Mouse (Mus musculus) hematopoietic stem cell, adult 5-6 weeks (primary cell): ENCODE measurements around the gene Lysmd4. TPM values are rescaled to one million over a fixed set of nuclear protein-coding genes. Genes with fewer than 3 reads are reported as not detected.

Source experiments
- ATAC-seq, 2 experiments: fragments of 125-278 bp in 1 of 2; replicated peaks in 1 of 2; 2 replicates each; pipeline ENCODE4 v1.8.0; 2016 to 2017; ENCODE audit warnings: inconsistent platforms in 2 of 2, mild to moderate bottlenecking in 2 of 2, moderate number of reproducible peaks in 2 of 2, low read depth in 1 of 2, moderate TSS enrichment in 1 of 2; ENCODE audit not compliant: low FRiP score in 2 of 2, poor library complexity in 2 of 2, severe bottlenecking in 2 of 2, insufficient read depth in 1 of 2, low TSS enrichment in 1 of 2
- total RNA-seq: library from RNA; stranded (forward); fragments of 172-1452, 232-1000 nt; gene quantifications from 2 replicates; pipeline ENCODE4 v1.2.3, GENCODE M21; 2017

Lysmd4 gene
- total RNA-seq: 5.0 and 6.6 TPM in 2 replicates

DNA sequence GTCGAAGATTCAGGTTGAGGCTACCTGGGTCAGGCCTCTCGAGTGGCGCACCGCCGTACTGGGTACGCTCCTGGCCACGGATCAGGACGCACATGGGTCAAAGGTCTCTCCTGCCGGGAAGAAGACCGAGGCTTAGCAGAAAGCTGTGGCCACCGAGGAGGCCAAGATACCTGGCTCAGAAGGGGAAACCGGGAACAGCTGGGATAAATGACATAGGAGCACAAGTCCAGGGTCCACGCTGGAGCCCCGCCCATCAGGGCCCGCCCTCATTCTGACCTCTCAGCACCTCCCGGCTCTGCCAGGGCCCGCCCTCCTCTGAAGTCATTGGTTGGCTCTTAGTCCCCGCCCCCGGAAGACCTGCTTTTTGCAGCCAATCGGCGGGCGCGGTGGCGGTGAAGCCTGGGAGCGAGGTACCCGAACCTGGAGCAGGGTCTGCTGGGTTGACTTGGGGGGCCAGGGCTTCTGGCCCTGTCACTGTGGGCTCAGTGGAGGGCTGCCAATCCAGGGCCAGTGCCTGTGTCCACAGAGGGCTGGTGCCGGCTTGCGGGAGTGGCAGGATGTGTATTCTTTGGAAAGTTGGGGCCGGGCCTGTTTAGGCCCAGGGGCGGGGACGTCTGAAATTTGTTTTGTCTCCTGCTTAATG is at the start of gene Lysmd4:
Gene Lysmd4, plus strand, starts transcription at position 325 of the 643 bp plus-strand sequence.
- ATAC-seq: peak; percentile 94 to 97

DNA sequence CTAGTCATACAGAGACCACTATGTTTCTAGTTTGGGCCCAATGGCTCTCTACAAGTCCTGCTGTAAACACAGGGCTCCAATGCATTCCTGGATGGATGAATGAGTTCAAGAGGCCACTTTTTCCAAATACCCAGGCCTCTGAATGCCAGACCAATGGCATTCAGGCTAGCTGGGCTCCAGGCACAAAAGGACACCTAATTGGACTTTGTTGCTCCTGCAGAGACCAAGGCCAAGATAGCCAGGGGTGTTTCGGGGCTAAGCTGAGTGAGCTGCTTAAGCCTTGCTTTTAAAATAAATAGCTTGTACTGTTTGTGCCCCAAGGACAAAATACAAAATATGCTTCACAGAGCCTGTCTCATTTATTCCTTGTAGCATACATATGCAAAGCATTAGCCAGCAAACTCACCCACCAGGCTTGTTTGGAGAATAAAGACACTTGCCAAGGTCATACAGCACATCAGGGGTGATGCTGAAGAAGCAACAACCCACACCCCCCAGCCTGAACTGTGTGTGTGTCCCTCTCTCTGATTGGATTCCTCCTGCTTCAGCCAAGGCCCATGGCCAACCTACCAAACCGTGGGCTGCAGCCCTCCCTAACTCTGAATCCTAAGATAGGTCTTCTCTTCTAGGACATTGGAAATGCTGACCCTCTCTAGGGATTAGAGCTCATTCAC is 48.7 kb upstream of the Lysmd4 start:
- ATAC-seq: no peak

DNA sequence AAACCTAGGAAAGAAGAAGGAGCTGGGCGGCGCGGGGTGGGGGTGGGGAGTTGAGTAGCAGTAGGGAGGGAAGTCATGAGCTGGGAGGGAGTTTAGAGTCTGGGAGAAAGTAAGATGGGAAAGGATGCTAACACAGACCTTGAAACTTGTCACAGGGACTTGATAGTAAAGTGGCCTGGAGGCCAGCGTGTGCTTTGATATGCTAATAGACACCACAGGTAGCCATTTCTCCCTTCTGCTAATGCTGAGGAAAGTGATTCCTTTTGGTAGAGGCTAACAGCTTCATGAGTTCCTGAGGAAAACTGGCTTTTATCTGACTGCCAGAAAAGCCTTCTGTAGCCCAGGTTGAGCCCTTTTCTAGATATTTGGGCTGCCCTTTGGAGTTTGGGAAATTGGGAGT is 38.6 kb upstream of the Lysmd4 start:
- ATAC-seq: no peak

DNA sequence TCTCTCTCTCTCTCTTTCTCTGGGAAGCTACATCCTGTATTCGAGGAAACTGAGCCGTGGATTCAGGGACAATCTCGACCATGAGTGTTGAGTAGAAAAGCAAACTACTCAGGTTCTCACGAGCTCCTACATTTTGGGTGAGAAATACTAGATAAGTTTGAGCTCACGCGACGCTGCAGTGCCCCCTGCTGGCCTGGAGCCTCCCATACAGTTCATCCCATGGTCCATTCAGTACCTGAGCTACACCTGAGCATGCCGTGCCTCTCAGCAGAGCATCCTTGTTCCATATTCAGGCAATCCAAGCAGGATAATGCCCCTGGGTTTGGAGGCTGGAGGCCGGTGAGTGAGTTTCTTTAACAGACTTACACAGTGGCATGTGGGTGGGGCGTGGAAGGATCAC is 22.9 kb upstream of the Lysmd4 start:
- ATAC-seq: peak; percentile 85 to 87

DNA sequence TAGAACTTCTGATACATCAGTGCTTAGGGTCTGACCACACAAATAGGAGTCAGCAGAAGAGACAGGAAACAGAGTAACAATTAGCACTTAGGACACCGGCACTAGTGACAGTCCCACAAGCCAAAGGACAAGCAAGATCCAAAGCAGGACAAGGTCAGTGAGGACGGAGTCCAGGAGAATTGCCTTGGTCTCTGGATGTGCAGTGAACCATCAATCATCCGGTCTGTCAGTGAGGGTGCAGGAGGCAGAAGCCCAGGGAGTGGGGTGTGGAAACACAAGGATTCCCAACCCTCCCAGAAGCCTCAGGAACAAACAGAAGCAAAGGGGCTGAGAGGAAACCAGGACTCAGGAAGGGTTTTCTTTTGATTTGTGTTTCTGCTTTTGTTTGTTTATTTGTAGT is 18.7 kb upstream of the Lysmd4 start:
- no peak for ATAC-seq

DNA sequence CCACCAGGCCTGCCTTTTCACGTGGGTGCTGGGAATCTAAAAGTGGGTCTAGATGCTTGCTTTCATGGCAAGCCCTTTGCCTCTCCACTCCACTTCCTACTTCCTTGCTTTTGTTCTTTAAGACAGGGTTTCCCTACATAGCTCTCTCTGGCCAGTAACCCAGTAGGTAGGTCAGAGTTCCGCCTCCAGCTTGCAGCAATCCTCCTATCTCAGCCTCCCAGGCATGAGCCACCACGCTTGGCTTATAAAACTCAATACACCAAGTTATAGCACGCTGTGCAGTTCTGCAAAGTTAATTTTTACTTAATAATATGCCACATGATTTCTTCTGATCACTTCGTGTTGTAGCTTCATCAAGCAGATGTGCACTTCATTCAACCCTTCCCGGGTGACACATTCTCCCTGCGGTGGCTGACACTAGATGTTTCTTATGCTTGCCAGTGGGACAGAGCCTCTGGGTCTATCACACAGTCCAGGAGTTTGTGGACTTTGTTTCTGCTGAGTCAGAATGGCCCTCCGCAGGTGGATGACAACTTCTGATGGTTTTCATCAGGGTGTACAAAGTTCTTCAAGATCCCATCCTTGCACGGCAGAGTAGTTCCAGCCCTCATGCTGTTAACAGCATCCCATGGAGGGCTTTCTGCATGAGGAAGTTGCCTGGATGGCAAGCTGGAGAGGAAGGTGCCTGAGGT is 16.5 kb upstream of the Lysmd4 start:
- no peak for ATAC-seq

DNA sequence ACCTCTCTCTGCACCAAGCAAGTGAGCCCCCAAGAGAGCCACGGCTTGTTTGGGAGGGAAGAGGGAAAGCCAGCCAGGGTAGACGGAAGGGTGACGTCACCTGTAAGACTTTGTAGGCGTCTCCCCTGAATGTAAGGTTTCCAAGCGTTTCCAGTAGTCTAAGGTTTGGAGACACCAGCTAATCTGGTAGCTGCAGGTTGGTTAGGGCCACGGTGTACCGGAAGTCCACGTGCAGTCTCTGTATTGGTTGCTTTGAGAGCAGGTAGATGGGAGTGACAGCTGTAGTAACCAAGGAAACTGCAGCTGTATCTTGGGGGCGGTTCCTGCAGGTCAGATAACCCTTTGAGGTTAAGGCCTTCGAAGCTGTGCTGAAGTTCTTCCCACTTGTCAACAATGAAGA is 15.8 kb upstream of the Lysmd4 start:
- ATAC-seq: no peak

DNA sequence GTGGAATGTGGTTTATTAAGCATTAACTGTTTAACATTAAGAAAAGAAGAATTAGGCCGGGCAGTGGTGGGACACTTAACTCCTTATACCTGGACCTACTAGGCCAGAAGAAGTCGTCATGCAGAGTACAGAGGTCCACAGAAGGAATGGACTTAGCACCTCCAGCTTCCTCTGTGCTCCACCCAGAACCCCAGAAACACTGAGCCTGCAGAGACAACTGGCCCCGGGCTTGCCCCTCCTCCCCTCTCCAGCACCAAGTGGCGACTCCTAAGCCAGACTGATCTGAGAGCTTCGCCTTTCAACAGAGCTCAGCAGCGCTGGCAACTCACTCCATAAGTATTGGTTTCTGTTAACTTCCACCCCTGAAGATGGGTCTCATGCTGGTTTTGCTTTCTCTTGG is 14.6 kb upstream of the Lysmd4 start:
- no peak for ATAC-seq

DNA sequence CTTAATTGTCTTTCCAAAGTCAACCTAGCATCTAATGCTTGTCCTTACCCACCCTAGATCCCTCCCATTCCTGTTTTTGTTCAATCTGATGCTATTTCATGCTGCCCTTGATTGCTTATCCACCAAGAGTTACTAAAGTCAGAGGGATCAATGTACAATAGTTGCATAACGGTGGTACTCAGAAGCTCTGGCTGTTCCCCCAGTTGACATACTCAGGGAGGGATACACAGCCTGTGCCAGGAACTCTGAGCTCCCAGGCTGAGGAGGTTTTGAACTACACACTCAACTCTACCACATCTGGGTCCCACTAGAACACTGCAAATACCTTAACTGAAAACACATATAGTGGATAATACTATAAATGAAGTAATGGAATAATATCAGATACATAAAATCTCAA is 14.0 kb upstream of the Lysmd4 start:
- ATAC-seq: no peak

DNA sequence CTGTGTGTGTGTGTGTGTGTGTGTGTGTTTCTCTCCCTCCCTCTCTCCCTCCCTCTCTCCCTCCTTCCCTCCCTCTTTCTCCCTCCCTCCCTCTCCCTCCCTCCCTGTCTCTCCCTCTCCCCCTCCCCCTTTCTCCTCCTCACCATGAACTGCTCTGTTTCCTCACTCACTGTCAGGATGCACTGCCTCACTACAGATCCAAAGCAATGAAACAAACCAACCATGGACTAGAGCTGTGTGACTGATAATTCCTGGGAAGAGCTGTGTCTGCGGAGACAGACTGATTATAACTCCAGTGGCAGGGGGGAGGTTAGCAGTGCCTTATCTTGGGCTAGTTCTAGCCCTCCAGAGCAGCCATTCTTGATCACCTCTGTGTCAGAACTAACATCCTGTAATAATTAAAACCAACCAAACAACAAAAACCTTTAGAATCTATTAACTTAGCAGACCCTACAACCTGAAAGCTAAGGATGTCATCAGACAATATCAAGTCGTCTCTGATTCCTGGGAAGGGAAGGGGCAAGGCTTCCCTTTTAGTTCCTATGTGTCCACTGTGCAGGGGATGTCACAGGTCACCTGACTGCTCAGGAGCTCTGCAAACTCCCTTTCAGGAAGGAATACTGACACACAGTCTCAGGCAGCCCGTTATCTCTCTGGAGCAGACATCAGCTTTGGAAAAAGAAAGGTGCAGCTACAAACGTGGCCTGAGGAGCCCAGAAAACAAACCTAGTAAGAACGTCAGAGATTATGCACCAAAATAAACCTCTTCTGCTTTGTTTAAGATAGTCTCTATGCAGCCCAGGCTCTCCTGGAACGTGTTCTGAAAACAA is 12.1 kb upstream of the Lysmd4 start:
- ATAC-seq: no peak; a peak in 1 of 4 replicates

DNA sequence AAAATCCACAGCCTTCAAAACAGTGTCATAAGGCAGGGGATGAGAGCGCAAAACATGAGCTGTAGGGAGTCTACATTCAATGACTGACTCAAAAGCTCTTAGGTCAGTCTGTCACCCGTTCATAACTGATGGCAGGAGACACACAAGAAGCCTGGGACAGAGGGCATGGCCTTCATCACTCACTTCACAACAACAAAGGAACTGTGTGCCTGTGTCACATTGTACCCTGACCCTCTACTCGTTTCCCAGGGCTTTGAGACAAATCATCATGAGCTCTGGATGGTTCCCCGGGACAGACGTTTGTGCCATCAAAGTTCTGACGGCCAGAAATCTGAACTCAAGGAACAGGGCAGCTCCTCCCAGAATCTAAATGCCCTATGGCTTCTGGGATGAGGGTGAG is 11.0 kb upstream of the Lysmd4 start:
- no peak for ATAC-seq

DNA sequence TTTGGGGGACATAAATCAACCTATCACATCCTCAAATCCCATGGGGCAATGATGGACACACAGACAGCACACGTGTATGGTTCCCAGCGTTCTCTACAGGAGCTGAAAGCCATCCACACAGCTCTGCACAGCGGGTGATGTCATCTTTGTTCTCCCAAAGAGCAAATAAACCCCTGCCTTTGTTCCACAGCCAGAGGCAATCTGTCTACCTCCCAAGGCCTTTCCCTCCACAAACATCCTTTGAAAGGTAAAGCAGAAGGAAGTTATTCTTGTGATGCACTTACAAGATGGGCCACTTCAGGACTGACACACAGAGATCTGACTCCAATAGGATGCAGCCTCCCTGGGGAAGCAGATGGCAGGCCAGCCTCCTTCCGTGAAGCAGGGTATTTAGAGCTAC is 10.4 kb upstream of the Lysmd4 start:
- no peak for ATAC-seq

DNA sequence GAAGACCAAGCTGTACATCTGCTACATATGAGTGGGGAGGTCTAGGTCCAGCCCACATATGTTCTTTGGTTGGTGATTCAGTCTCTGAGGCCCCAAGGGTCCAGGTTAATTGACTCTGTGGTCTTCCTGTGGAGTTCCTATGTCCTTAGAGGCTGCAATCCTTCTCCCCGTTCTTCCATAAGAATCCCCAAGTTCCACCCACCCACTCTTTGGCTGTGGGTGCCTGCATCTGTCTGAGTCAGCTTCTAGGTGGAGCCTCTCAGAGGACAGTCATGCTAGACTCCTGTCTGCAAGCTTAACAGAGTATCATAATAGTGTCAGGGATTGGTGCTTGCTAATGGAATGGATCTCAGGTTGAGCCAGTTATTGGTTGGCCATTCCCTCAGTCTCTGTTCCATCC is 8.8 kb upstream of the Lysmd4 start:
- ATAC-seq: no peak

DNA sequence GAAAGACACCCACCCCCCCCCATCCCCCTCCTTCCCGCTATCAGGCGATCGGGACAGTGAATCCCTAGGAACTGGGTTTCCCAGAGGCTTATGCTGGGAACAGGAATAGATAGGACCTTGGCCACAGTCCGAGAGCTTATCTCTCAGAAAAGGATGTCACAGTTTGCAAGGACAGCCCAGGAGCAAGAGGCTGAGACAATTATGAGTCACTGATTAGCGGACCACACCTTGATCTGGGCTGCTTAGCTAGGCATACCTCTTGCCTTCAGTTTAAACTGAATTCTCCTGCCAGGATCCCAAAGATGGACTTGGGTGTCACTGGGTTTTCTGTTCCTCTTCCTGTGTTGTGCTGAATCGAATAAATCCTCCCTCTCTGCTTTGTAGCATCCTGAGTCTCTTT is 6.0 kb upstream of the Lysmd4 start:
- no peak for ATAC-seq

DNA sequence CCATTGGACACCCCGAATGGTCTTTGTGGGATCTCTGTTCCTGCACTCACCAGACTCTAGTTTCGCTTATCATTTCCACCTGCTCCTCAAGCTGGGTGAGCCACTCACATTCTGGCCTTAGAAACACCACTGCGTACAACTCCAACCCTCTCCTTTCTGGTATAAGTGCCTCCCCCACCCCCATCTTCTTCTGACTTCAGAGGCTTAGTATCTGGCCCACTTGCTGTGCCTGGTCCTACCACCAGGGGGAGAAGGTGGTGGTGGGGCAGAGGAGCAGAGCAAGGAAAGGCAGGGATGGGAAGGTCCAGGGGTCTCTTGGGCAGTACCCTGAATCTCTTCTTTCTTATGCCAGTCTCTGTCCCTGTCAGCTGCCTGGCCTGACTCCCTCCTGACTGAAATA is 5.3 kb upstream of the Lysmd4 start:
- peak; percentile 64 to 85; a peak in 3 of 4 replicates for ATAC-seq

DNA sequence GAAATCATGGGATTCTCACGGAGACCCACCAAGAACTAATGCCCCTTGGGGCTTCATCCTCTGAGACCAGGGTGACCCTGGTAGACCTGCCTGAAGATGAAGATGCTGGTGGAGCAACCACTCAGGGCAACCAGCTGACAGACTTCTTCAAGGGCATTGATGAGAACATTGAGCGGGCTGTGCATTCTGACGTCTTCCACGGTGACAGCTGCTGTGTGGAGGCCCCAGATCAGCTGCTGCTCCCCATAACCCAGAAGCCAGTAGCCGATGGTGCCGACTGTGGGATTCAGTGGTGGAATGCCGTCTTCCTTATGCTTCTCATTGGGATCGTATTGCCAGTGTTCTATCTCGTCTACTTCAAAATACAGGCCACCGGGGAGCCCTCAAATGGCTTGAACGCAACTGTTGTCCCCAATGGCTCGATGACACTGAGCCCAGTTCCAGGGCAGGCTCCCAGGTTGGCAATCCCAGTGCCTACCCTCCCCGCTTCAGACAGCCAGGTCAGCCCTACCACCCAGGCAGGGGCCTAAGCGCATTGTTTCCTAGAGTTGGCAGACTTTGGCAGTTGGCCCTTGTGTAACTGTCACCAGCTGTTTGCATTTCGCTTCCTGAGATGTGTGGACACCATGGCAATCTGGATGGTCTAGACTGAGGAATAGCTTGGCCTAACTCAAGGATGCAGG is 3.7 kb downstream of the Lysmd4 start:
- no peak for ATAC-seq

DNA sequence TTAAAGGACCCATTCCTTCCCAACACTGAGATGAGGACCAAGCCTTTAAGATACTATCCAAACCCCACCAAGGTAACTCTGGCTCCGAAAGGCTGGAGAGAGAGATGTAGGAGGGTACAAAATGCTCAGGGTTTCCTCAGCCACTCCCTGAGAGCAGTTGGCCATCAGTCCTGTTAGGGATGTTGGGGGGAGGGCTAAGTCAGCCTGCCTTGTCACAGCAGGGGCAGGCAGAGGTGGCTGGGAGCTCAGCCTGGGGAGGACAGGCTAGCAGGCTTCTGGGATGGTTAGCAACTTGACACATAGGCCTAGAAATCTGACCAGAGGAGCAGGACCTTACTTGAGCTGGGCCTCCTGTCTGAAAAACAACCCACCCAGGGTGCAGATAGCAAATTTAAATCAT is 5.2 kb downstream of the Lysmd4 start:
- ATAC-seq: no peak
